Mouse (Mus musculus) lung, postnatal 0 days (tissue): Measurements from ENCODE around the gene Cars.

Experiments
- CTCF ChIP-seq: IDR thresholded peaks from 2 replicates; pipeline ENCODE4 v1.5.1; 2016; ENCODE audit warnings: antibody characterized with exemption, mild to moderate bottlenecking
- EP300 ChIP-seq: IDR thresholded peaks from 2 replicates; pipeline ENCODE4 v1.6.1; 2016; ENCODE audit warnings: antibody characterized with exemption, mild to moderate bottlenecking, control low read depth

- TF ChIP-seq CTCF (peak; percentile 69), EP300 (no peak)
Observed at GRCm38 (mm10) chr7:143544368-143544767, 55.5 kb downstream of the Cars start.
